Mouse (Mus musculus): ENCODE results near the gene Cbx4. TPM values are rescaled to one million over a fixed set of nuclear protein-coding genes. Genes with fewer than 3 reads are reported as not detected.

The Cbx4 gene
- polyA plus RNA-seq, 1 experiment from 2014 or later: 11.3 TPM

DNA sequence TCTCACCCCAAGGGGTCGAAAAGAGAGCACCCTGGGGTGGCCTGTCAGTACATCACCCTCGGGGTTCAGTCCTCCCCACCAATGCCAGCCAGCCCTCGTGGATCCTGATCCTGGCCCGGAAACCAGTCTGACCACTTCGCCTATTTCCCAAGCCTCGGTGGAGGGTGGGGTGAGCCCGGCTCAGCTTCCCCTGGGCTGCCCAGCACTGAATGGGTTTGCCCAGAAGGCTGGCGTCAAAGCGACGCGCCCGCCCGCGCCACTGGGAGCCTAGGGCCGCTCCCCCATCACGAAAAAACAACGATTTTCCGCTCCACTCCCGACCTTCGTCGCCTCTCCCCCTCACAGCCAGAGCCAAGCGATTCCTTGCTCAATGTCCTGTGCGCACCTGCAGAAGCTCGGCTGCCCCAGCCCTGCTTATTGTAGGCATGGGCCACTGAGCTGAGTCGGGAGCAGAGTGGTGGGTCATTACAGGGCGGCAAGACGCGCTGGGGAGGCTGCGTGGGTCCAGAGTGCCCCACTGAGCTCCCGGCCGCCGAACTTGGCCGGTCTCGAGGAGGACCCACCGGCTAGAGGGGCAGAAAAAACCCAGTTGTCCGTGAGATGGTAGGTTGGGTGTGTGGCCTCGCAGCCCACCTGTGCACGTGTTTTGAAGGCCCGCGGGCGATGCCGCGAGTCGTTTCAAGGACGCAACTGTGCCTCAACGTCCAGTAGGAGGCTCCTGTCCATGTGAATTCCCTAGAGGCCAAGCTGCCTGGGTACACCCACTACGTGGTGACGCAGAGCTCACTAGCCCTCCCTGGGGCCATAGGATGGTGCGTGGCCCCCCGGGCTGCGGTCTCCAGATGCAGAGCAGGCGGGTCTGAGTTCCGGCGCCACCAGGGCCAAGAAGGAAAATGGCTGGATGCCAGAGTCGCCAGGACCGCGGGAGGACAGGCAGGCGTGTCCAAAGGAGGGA, 27.7 kb downstream of the Cbx4 start:
- peak overlapping the region; percentile 19; the same call in 1 of the 2 replicates for H3K9ac ChIP-seq
- 3% methylated on average over 58 of the region's 58 CpGs for WGBS
- peak overlapping the region; percentile 95 for H3K4me2 ChIP-seq (replicated peaks)
- H3K27me3 ChIP-seq: peaks cover 88% of the 10 kb centered on the region
- H3K9me3 ChIP-seq: peaks cover 5% of the 10 kb centered on the region; the same call in 1 of the 2 replicates
- H3K4me3 ChIP-seq: peak overlapping the region; percentile 61
- H3K27ac ChIP-seq: no peak overlapping the region
- peaks cover 48% of the 10 kb centered on the region for H3K4me1 ChIP-seq
- ATAC-seq (ENCODE audit: low FRiP score, low read depth): no peak
- H3K36me3 ChIP-seq: no peaks in the 10 kb centered on the region

DNA sequence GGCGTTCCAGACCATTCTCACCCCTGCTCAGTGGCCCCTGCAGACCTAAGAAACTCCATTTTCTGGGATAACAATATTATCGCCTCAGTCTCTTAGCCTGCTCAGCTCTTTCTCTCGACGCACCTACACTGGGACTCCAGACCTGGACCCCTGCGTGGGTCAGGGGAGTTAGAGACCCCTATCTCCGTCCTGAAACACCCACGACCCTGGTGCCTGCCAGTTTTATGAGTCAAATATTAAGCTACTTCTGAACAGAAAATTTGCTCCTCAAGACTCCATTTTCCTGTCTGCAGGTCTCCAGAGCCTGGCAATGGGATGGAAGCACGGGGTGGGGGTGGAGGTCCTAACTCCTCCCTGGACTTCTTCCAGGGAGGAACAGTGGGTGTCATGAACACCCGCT, 28.7 kb downstream of the Cbx4 start:
- Histone ChIP-seq H3K4me2 (replicated peaks) (peak overlapping the region; percentile 95), H3K36me3 (no peaks in the 10 kb centered on the region), H3K27ac (no peak overlapping the region), H3K27me3 (peaks cover 83% of the 10 kb centered on the region), H3K4me3 (peak overlapping the region; percentile 61), H3K4me1 (peaks cover 55% of the 10 kb centered on the region), H3K9ac (peak overlapping the region; percentile 87), H3K9me3 (peaks cover 5% of the 10 kb centered on the region; the same call in 1 of the 2 replicates)
- WGBS: 2% methylated on average over 9 of the region's 9 CpGs
- no peak for ATAC-seq (ENCODE audit: low FRiP score, low read depth)

DNA sequence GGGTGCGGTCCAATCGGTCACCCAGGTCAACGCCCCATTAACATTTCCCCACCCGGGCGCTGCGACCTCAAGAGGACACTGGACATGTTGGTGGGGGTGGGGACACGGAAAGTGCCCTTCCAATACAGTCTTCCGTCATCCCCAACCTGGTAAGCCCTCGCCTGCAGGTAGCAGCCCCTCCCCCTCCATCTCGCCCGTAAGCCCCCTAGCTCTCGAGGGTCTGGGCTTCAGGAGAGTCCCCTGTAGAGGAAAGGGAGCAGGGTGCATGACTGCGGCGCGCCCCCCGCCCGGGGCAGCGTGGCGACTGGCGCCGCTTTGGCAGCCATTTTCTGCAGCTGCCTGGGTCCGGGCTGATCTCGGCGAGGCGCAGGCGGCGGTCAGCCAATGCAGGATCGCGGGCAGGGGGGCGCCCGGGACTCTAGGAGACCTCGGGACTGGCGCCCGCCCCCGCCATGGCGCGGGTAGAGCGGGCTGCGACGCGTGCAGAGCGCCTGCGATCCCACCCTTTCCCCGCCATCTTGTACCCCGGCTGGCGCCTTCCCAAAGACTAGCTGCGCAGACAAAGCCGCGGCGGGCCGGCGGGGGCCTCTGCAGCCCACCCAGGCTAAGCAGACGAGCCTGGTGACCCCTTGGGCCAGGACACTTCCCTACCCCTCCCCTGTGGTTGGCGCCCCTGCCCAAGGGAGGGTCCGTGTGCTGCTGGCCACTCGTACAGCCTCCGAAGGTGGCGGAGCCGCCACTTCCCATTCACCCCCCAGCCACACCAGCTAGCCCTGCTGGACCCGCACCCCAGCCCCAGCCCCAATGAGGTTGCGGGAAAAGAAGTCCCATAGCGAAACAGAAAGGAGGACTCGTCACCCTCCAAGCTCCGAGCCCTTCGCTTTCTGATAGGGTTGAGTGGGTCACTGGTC, 29.5 kb downstream of the Cbx4 start:
- H3K4me2 ChIP-seq (replicated peaks): peak overlapping the region; percentile 95
- H3K36me3 ChIP-seq: no peaks in the 10 kb centered on the region
- no peak for ATAC-seq (ENCODE audit: low FRiP score, low read depth)
- peak overlapping the region; percentile 44; the same call in 1 of the 2 replicates for H3K27ac ChIP-seq
- WGBS: under 1% methylated on average over 64 of the region's 65 CpGs
- H3K9me3 ChIP-seq: no peaks in the 10 kb centered on the region
- H3K9ac ChIP-seq: peak overlapping the region; percentile 87
- H3K4me1 ChIP-seq: peaks cover 61% of the 10 kb centered on the region
- H3K27me3 ChIP-seq: peaks cover 83% of the 10 kb centered on the region
- peak overlapping the region; percentile 61 for H3K4me3 ChIP-seq

DNA sequence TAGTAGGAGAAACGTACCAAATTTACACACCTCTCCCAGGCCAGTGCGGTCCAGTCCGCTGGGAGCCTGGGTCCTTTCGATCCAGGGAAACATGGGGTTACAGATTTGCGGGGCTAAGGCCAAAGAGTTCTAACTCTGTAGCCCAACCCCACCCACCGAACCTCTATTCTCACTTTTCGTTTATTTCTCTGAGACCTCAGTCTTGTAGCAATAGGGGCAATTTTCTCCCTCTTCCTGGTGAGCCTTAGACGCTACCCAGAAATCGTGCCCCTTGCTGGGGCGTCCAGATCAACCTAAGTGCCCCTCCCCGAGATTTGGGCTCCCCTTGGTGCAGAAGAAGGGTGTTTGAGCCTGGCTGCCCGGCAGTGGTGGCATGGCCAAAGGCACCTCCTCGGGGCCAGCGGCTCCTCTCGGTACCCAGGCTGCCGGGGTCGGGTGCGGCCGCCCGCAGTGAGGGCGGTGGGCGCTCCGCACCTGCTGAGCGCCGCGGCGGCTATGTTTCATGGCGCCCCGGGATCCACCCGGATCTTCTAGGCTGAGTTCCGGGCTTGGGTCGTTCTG, 30.4 kb downstream of the Cbx4 start:
- Histone ChIP-seq H3K27ac (no peak overlapping the region), H3K36me3 (no peaks in the 10 kb centered on the region), H3K4me2 (replicated peaks) (peak overlapping the region; percentile 95), H3K4me3 (peak overlapping the region; percentile 61), H3K9me3 (no peaks in the 10 kb centered on the region), H3K9ac (no peak overlapping the region), H3K4me1 (peaks cover 61% of the 10 kb centered on the region), H3K27me3 (peaks cover 83% of the 10 kb centered on the region)
- no peak for ATAC-seq (ENCODE audit: low FRiP score, low read depth)
- 2% methylated on average over 32 of the region's 32 CpGs for WGBS

DNA sequence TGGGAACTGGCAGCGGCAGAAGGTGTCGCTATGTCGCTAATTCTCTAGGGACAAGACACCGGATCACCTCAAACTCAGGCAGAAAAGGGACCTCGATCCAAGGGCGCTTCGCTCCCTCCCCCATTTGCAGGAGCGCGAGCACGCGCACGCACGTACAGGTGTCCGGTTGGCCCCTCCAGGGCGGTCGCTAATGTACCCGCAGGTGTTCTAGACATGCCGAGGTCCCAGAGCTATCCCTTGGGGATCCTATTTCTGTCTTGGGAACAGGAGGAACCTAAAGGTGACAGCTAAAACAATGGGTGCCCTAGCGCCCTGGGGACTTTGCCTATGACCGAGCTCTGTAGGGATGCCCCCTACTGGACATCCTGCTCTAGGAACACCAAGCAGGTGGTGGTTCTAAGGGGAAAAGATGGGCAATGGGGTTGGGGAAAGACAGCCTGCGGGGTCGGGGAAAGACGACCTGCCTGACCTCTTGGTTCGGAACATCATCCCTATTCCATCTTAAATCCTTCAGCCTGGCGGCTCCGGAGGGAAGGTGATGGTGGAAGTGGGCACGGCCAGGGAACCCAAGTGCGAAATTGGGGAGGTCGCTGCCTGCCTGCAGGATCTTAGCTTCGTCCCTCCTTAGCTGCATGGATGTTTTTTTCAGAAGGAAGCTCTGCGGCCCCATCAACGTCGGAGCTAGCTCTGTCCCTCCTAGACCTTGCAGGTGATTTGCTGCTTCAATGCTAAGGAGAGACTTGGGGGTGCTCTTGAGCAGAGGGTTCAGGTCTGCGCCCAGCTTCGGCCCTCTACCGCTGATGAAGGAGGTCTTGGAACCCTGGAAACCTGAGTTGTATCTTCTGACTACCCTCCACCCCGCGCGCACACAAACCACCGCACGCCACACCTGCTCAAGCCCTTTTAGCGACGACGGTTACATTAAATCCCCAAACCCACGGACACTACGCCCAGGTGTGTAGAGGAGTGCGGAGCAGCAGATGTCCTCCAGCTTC, 31.4 kb downstream of the Cbx4 start:
- Histone ChIP-seq H3K9me3 (no peaks in the 10 kb centered on the region), H3K27me3 (peaks cover 83% of the 10 kb centered on the region), H3K4me1 (peaks cover 61% of the 10 kb centered on the region), H3K27ac (no peak overlapping the region), H3K4me2 (replicated peaks) (peak overlapping the region; percentile 95), H3K36me3 (no peaks in the 10 kb centered on the region), H3K4me3 (peak overlapping the region; percentile 39), H3K9ac (peak overlapping the region; percentile 62; the same call in 1 of the 2 replicates)
- no peak for ATAC-seq (ENCODE audit: low FRiP score, low read depth)
- 1% methylated on average over 47 of the region's 47 CpGs for WGBS

DNA sequence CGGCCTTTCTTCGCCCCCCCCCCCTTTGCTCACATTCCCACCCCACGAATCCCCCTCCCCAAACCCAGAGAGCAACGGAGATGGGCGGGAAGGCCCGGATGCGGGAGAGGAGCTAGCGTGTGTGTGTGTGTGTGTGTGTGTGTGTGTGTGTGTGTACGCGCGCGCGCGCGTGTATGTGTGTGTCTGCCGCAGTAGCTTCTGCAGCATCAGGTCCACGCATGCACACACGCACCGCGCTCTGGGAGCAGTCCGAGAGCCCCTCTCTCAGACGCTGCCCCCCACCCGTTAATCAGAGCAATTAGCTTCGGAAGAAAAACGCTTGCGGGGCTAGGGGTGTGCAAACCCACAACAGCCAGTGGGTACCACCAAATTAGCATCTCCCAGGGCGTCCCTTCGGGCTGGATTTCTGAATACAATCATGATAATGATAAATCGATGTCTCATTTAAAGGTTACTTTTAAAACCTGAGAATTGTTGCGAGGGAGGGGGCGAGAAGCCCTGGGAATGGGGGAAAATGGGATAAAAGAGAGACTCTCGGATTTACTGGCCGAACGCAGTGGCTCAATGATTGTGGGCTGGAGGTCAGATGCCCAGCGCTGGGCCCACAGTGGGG, 32.2 kb downstream of the Cbx4 start:
- no peaks in the 10 kb centered on the region for H3K9me3 ChIP-seq
- H3K9ac ChIP-seq: peak overlapping the region; percentile 62
- no peaks in the 10 kb centered on the region for H3K36me3 ChIP-seq
- under 1% methylated on average over 32 of the region's 35 CpGs for WGBS
- H3K4me3 ChIP-seq: peak overlapping the region; percentile 39
- no peak overlapping the region for H3K27ac ChIP-seq
- peak; percentile 4; the same call in 1 of the 2 replicates for ATAC-seq (ENCODE audit: low FRiP score, low read depth)
- H3K4me2 ChIP-seq (replicated peaks): peak overlapping the region; percentile 81
- H3K27me3 ChIP-seq: peaks cover 83% of the 10 kb centered on the region
- H3K4me1 ChIP-seq: peaks cover 60% of the 10 kb centered on the region

DNA sequence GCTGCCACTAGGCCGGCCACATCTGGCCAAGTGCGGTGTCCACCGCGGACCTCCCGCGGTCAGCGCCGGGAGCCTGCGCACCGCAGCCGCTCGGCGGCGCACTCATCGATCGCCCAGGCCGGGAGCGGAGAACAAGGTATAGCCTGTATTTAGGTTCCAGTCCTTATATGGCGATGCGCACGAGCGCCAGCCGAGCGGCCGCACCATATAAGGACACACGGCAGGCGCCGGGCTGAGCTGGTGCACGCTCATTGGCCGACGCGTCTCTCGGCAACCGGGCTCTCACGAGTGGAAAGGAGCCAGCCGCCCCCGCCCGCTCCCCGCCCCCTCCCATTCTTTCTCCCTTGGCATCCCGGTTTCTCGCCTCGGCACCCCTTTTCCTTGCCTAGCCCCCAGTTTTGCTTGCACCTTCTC, 32.8 kb downstream of the Cbx4 start:
- H3K27me3 ChIP-seq: peaks cover 83% of the 10 kb centered on the region
- H3K4me3 ChIP-seq: peak overlapping the region; percentile 39
- no peak overlapping the region for H3K27ac ChIP-seq
- no peaks in the 10 kb centered on the region for H3K36me3 ChIP-seq
- peaks cover 56% of the 10 kb centered on the region for H3K4me1 ChIP-seq
- no peaks in the 10 kb centered on the region for H3K9me3 ChIP-seq
- H3K4me2 ChIP-seq (replicated peaks): peak overlapping the region; percentile 81
- peak overlapping the region; percentile 62 for H3K9ac ChIP-seq
- ATAC-seq (ENCODE audit: low FRiP score, low read depth): peak; percentile 94
- WGBS: under 1% methylated on average over 42 of the region's 42 CpGs

DNA sequence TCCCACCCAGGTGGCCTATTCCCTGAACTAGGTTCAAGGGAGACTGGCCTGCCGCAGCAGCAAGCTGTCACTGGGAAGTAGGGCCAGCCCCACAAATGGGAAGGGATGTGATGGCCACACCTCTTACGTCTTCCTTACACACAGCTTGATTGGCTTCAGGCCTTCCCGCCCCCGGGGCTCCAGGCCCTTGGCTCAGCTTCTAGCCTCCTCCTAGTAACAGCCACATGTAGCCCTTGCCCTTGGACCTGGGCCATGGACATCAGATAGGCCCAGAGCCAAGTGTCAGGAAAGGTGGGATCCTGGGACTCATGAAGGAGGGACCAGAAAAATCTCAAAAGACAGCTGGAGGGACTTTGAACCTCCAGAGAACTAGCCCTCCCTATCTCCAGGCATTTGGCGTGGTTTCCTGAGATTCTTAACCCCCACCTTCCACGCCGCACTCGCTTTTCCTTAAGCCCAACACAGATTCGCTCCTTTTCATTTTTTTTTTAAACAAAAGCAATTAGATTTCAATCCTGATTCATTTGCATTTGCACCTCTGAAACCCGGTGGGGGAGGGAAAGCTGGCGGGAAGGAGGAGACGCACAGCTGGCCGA, 33.3 kb downstream of the Cbx4 start:
- H3K4me1 ChIP-seq: peaks cover 56% of the 10 kb centered on the region
- H3K9me3 ChIP-seq: no peaks in the 10 kb centered on the region
- peak overlapping the region; percentile 25 for H3K9ac ChIP-seq
- no peak overlapping the region for H3K27ac ChIP-seq
- ATAC-seq (ENCODE audit: low FRiP score, low read depth): peak; percentile 43; the same call in 1 of the 2 replicates
- H3K4me2 ChIP-seq (replicated peaks): peak overlapping the region; percentile 81
- H3K36me3 ChIP-seq: no peaks in the 10 kb centered on the region
- peak overlapping the region; percentile 39 for H3K4me3 ChIP-seq
- WGBS: 1% methylated on average over 13 of the region's 13 CpGs
- H3K27me3 ChIP-seq: peaks cover 83% of the 10 kb centered on the region

DNA sequence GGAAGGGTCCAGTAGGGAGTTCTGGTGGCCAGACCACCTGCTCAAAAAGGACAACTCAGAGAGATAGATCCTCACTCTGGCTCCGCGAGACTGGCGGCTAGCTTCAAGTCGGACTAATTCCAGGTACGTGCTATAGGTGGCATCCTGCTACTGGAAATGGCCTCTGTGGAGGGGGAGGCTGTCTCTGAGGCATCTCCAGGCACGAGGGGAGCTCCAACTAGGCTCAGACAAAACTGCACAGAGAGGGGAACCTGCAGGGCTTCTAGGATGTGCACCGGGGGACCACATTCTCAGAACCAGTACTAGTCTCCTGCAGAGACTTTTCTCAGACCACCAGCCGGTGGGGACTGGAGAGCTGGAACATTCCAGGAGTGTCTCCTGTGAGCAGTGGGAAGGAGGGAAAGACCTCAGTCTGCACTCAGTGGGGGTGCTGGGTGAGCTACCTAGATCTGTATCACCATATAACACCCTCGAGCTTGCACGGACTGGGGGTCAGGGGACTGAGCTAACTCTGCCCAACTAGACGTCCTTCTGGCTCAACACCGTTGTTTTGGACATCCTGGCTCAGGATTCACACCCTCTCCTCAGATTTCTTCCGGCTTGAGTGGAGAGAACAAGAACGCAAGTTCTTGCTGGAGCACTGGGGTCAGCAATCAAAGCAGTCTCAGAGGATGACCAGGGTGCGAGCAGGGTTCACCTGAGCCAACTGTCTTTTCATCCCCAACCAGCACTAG, 33.9 kb downstream of the Cbx4 start:
- H3K9ac ChIP-seq: peak overlapping the region; percentile 25; the same call in 1 of the 2 replicates
- H3K4me2 ChIP-seq (replicated peaks): peak overlapping the region; percentile 81
- H3K4me1 ChIP-seq: peaks cover 56% of the 10 kb centered on the region
- ATAC-seq (ENCODE audit: low FRiP score, low read depth): no peak
- peak overlapping the region; percentile 39; the same call in 1 of the 2 replicates for H3K4me3 ChIP-seq
- 4% methylated on average over 15 of the region's 15 CpGs for WGBS
- H3K27me3 ChIP-seq: peaks cover 83% of the 10 kb centered on the region
- H3K9me3 ChIP-seq: no peaks in the 10 kb centered on the region
- H3K36me3 ChIP-seq: no peaks in the 10 kb centered on the region
- no peak overlapping the region for H3K27ac ChIP-seq

DNA sequence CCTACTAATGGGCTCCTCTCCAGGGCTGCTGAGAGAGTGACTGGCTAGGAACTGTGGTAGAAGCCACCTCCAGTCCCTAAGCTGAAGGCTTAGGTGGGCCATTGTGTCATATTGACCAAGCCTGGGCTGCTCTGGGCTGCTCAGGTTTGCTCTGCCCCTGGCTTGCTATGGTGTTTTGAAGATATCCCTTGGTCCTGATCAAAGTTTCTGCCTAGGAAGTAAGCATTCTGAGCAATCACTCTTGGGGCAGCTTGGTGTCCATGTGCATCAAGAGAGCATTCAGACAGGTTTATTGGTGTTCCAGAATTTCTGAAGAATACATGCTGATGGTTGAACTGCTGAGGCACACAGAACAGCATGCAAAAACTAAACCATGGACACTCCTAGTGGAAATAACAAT, 34.6 kb downstream of the Cbx4 start:
- no peak for ATAC-seq (ENCODE audit: low FRiP score, low read depth)
- no peak overlapping the region for H3K4me3 ChIP-seq
- H3K9ac ChIP-seq: no peak overlapping the region
- no peaks in the 10 kb centered on the region for H3K36me3 ChIP-seq
- H3K27ac ChIP-seq: no peak overlapping the region
- H3K4me2 ChIP-seq (replicated peaks): no peak overlapping the region
- no peaks in the 10 kb centered on the region for H3K9me3 ChIP-seq
- peaks cover 90% of the 10 kb centered on the region for H3K27me3 ChIP-seq
- peaks cover 59% of the 10 kb centered on the region for H3K4me1 ChIP-seq
